Mouse (Mus musculus) heart, embryonic 12.5 days (tissue): ENCODE measurements around the gene Auts2. TPM values are rescaled to one million over a fixed set of nuclear protein-coding genes. Genes with fewer than 3 reads are reported as not detected.

Experiments
- ATAC-seq: fragments of 200-750 bp; cut with Nextera tagmentation; 2 replicates; pipeline ENCODE4 v1.8.0; 2017; ENCODE audit warnings: moderate TSS enrichment, moderate library complexity; ENCODE audit not compliant: insufficient number of reproducible peaks, low FRiP score
- H3K27ac ChIP-seq: fragments of 300-500 bp; sonication (generic); 2 replicates; pipeline ENCODE4 v1.5.1; 2016; ENCODE audit warnings: mild to moderate bottlenecking, moderate library complexity; ENCODE audit not compliant: poor library complexity, severe bottlenecking
- H3K27me3 ChIP-seq: fragments of 300-500 bp; sonication (generic); replicated peaks from 2 replicates; pipeline ENCODE4 v1.6.1; 2016; ENCODE audit warnings: mild to moderate bottlenecking, moderate library complexity
- H3K36me3 ChIP-seq: fragments of 300-500 bp; sonication (generic); 2 replicates; pipeline ENCODE4 v1.6.1; 2016; ENCODE audit warnings: mild to moderate bottlenecking, moderate library complexity
- H3K4me1 ChIP-seq: fragments of 300-500 bp; sonication (generic); replicated peaks from 2 replicates; pipeline ENCODE4 v1.6.1; 2016; ENCODE audit warnings: mild to moderate bottlenecking
- H3K4me2 ChIP-seq: fragments of 300-500 bp; sonication (generic); 2 replicates; pipeline ENCODE4 v1.6.1; 2016; ENCODE audit warnings: mild to moderate bottlenecking, moderate library complexity
- H3K4me3 ChIP-seq: fragments of 300-500 bp; sonication (generic); 2 replicates; pipeline ENCODE4 v1.5.1; 2016; ENCODE audit warnings: mild to moderate bottlenecking
- H3K9ac ChIP-seq: fragments of 300-500 bp; sonication (generic); 2 replicates; pipeline ENCODE4 v1.6.1; 2016; ENCODE audit warnings: mild to moderate bottlenecking, moderate library complexity
- H3K9me3 ChIP-seq: fragments of 300-500 bp; sonication (generic); replicated peaks from 2 replicates; pipeline ENCODE4 v1.6.1; 2016; ENCODE audit warnings: mild to moderate bottlenecking, moderate library complexity
- WGBS: fragments of 180-500 bp; shearing (Covaris S2); methylation state at CpG from one replicate; pipeline ENCODE4 v1.1.7; 2016; 5-methylcytosine and 5-hydroxymethylcytosine counted together
- polyA plus RNA-seq: library from polyadenylated mRNA; unstranded; fragments of >200 nt; fragmentation: Nextera tagmentation; extraction: Ambion mirVana; gene quantifications from 2 replicates; pipeline ENCODE4 v1.2.1, GENCODE M21; 2016

The Auts2 gene
- polyA plus RNA-seq, 1 experiment from 2014 or later, result 25.3 TPM

GRCm38 (mm10) chr5:132448401-132449066 lies 94.6 kb downstream of the Auts2 start:
- Histone ChIP-seq H3K4me1 (peaks cover 6% of the 10 kb centered on the region), H3K9ac (no peak overlapping the region), H3K9me3 (no peaks in the 10 kb centered on the region), H3K27ac (no peak overlapping the region), H3K4me3 (no peak overlapping the region), H3K27me3 (no peaks in the 10 kb centered on the region), H3K36me3 (no peaks in the 10 kb centered on the region), H3K4me2 (no peak overlapping the region)
- 78% methylated on average over 6 of the region's 6 CpGs for WGBS
- no peak for ATAC-seq

- H3K27me3 ChIP-seq, result no peaks in the 10 kb centered on the region
- H3K27ac ChIP-seq, result no peak overlapping the region
- no peak overlapping the region for H3K4me2 ChIP-seq
- no peaks in the 10 kb centered on the region for H3K9me3 ChIP-seq
- 79% methylated on average over 4 of the region's 4 CpGs for WGBS
- H3K4me3 ChIP-seq, result no peak overlapping the region
- H3K9ac ChIP-seq, result no peak overlapping the region
- no peak for ATAC-seq
- H3K36me3 ChIP-seq, result no peaks in the 10 kb centered on the region
- H3K4me1 ChIP-seq, result peaks cover 6% of the 10 kb centered on the region
These were observed 97.8 kb downstream of the Auts2 start for GRCm38 (mm10) chr5:132445213-132445954.

DNA sequence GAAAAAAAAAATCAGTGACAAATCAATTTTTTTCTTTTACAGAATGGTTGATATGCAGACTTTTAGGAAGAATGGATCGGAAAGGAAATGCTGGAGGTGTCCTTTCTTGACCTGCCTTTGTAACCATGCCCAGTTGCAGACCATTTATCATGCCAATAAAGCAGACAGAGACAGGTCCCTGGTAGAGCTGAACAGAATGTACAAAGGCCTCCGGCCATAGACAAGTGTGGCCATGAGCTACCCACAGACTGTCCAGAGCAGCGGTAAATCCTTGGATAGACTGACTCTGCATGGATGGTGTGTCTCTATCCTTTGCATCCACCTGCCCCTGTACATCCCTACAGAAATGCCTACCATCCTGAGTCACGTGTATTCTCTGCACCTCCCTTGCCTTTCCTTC lies 100.2 kb downstream of the Auts2 start:
- Histone ChIP-seq H3K4me3 (no peak overlapping the region), H3K27ac (no peak overlapping the region), H3K9me3 (no peaks in the 10 kb centered on the region), H3K4me2 (no peak overlapping the region), H3K27me3 (no peaks in the 10 kb centered on the region), H3K4me1 (peaks cover 11% of the 10 kb centered on the region), H3K9ac (no peak overlapping the region), H3K36me3 (no peaks in the 10 kb centered on the region)
- WGBS, result 80% methylated on average over 4 of the region's 4 CpGs
- ATAC-seq, result no peak

- H3K36me3 ChIP-seq, result no peaks in the 10 kb centered on the region
- no peak for ATAC-seq
- H3K4me2 ChIP-seq, result peak overlapping the region; percentile 37
- H3K27me3 ChIP-seq, result no peaks in the 10 kb centered on the region
- 41% methylated on average over 4 of the region's 4 CpGs for WGBS
- H3K27ac ChIP-seq, result no peak overlapping the region
- no peaks in the 10 kb centered on the region for H3K9me3 ChIP-seq
- H3K4me3 ChIP-seq, result no peak overlapping the region
- peaks cover 18% of the 10 kb centered on the region for H3K4me1 ChIP-seq
- no peak overlapping the region for H3K9ac ChIP-seq
These were observed 104.7 kb downstream of the Auts2 start for GRCm38 (mm10) chr5:132438414-132438813.

- Histone ChIP-seq H3K27ac (no peak overlapping the region), H3K36me3 (no peaks in the 10 kb centered on the region), H3K4me3 (no peak overlapping the region), H3K9me3 (no peaks in the 10 kb centered on the region), H3K27me3 (no peaks in the 10 kb centered on the region), H3K4me2 (peak overlapping the region; percentile 37), H3K4me1 (peaks cover 18% of the 10 kb centered on the region), H3K9ac (no peak overlapping the region)
- ATAC-seq, result peak; percentile 55; the same call in 1 of the 2 replicates
- WGBS, result 26% methylated on average over 8 of the region's 8 CpGs
These were observed 105.2 kb downstream of the Auts2 start for GRCm38 (mm10) chr5:132437994-132438393.

DNA sequence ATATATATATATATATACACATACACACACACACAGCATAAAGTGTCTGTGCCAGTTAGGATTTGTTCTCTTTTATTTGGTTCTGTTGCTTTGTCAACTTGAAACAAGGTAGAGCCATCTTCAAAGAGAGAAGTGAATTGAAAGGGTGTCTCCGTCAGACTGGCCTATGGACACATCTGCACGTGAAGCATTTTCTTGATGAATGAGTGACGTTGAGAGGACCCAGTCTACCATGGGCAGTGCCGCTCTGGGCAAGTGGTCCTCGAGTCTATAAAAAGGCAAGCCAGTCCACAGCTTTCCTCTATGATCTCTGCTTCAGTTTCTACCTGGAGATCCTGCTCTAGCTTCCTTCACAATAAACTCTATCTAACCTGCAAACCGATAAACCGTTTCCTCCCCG lies 105.7 kb downstream of the Auts2 start:
- Histone ChIP-seq H3K9ac (no peak overlapping the region), H3K27ac (no peak overlapping the region), H3K36me3 (no peaks in the 10 kb centered on the region), H3K4me2 (peak overlapping the region; percentile 37; the same call in 1 of the 2 replicates), H3K27me3 (no peaks in the 10 kb centered on the region), H3K4me1 (peaks cover 18% of the 10 kb centered on the region), H3K4me3 (no peak overlapping the region), H3K9me3 (no peaks in the 10 kb centered on the region)
- ATAC-seq, result no peak
- WGBS, result 72% methylated on average over 8 of the region's 8 CpGs

DNA sequence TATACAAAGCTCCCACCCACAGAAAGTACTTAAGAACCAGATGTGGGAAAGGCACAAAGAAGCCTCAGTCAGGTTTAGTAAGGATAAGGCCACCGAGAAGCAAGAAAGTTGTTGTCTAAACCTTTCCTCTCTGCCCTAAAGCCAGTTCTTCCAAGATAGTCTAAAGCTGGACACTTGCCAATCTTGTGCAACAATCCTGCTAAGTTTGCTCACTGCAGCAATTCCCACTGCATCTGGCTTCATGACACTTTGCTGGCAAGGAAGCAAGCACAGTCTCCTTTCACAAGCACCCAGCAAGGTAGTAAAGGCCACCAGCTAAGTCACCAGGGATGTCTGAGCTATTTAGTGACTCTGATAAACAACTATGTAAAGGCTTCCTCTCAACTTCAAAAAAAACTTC lies 106.2 kb downstream of the Auts2 start:
- no peaks in the 10 kb centered on the region for H3K9me3 ChIP-seq
- no peak overlapping the region for H3K27ac ChIP-seq
- 33% methylated on average over 1 of the region's 1 CpGs for WGBS
- H3K27me3 ChIP-seq, result no peaks in the 10 kb centered on the region
- H3K4me2 ChIP-seq, result no peak overlapping the region
- H3K4me1 ChIP-seq, result peaks cover 18% of the 10 kb centered on the region
- H3K9ac ChIP-seq, result no peak overlapping the region
- no peak overlapping the region for H3K4me3 ChIP-seq
- ATAC-seq, result no peak
- H3K36me3 ChIP-seq, result no peaks in the 10 kb centered on the region

DNA sequence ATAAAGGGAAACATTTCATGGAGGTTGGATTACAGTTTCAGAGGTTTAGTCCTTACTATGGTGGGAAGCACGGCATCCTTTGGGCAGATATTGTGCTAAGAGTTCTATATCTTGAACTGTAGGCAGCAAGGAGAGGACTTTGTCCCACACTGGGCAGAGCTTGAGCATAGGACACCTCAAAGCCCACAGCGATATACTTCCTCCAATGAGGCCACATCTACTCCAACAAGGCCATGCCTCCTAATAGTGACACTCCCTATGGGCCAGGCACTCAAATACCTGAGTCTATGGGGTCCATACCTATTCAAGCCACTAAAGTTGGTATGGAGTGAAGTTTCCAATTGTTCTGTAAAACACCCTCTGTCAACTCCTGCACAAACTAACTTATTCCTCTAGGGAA lies 106.7 kb downstream of the Auts2 start:
- Histone ChIP-seq H3K4me1 (peaks cover 18% of the 10 kb centered on the region), H3K9me3 (no peaks in the 10 kb centered on the region), H3K27me3 (no peaks in the 10 kb centered on the region), H3K4me2 (no peak overlapping the region), H3K4me3 (no peak overlapping the region), H3K36me3 (no peaks in the 10 kb centered on the region), H3K27ac (no peak overlapping the region), H3K9ac (no peak overlapping the region)
- no peak for ATAC-seq
- WGBS, result 91% methylated on average over 2 of the region's 2 CpGs

- H3K4me3 ChIP-seq, result no peak overlapping the region
- no peaks in the 10 kb centered on the region for H3K36me3 ChIP-seq
- no peak overlapping the region for H3K27ac ChIP-seq
- peaks cover 18% of the 10 kb centered on the region for H3K4me1 ChIP-seq
- H3K27me3 ChIP-seq, result no peaks in the 10 kb centered on the region
- no peak for ATAC-seq
- H3K9ac ChIP-seq, result no peak overlapping the region
- H3K9me3 ChIP-seq, result no peaks in the 10 kb centered on the region
- 82% methylated on average over 5 of the region's 5 CpGs for WGBS
- H3K4me2 ChIP-seq, result no peak overlapping the region
These were observed 107.7 kb downstream of the Auts2 start for GRCm38 (mm10) chr5:132435401-132435800.

- H3K9ac ChIP-seq, result no peak overlapping the region
- WGBS, result 75% methylated on average over 6 of the region's 6 CpGs
- no peak overlapping the region for H3K27ac ChIP-seq
- H3K4me2 ChIP-seq, result no peak overlapping the region
- no peak overlapping the region for H3K4me3 ChIP-seq
- no peaks in the 10 kb centered on the region for H3K27me3 ChIP-seq
- H3K4me1 ChIP-seq, result peaks cover 18% of the 10 kb centered on the region
- no peaks in the 10 kb centered on the region for H3K9me3 ChIP-seq
- H3K36me3 ChIP-seq, result no peaks in the 10 kb centered on the region
- ATAC-seq, result no peak
These were observed 109.6 kb downstream of the Auts2 start for GRCm38 (mm10) chr5:132433377-132434115.

GRCm38 (mm10) chr5:132429363-132429762 lies 113.8 kb downstream of the Auts2 start:
- no peak overlapping the region for H3K27ac ChIP-seq
- no peak for ATAC-seq

More at GRCm38 (mm10) chr5:132429363-132429762, 113.8 kb downstream of the Auts2 start:
- Histone ChIP-seq H3K4me1 (no peaks in the 10 kb centered on the region), H3K9ac (no peak overlapping the region), H3K4me3 (no peak overlapping the region), H3K9me3 (no peaks in the 10 kb centered on the region), H3K36me3 (no peaks in the 10 kb centered on the region), H3K27me3 (no peaks in the 10 kb centered on the region), H3K4me2 (no peak overlapping the region)
- WGBS, result 79% methylated on average over 3 of the region's 3 CpGs
